Mouse (Mus musculus): ENCODE data around the gene Hprt.

The Hprt gene

GRCm38 (mm10) chrX:53045187-53045903, 57.4 kb downstream of the Hprt start:
- no peak for DNase-seq

DNA sequence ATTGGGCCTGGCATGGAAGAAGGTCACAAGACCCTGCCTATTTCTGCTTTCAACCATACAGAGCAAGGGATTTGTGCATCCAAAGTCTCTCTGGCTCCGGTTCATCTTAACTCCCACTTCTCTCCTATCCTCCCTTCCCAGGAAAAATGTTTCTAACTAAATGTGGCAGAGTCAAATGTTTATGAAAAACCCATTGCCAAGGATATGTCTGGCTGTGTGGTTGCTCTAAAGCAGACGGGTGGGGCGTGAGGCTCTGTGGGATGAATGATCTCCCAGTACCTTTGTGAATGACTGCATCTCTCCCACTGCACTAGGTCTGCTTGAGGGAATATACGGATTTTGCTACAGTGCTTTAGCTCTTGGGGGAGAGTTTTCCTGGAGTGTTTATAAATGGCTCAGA, 58.1 kb downstream of the Hprt start:
- DNase-seq, result no peak

DNA sequence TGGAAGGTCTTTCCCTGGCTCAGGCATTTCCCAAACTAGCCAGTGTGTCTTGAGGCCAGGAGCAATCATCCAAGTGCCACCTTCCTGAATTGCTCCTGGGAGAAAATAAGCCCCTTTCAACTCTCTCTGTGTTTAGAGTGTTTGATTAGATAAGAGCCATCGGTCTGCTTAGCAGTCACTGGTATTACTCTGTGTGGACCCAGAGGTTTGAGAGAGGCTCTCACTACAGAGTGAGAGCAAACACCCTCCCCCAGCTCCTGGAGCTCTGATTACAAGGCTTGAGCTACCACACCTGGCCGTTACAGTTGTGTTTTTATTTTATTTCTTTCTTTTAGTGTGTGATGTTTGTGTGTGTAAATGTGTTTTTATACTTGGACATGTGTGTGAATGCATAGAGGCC, 59.0 kb downstream of the Hprt start:
- DNase-seq, result no peak

DNA sequence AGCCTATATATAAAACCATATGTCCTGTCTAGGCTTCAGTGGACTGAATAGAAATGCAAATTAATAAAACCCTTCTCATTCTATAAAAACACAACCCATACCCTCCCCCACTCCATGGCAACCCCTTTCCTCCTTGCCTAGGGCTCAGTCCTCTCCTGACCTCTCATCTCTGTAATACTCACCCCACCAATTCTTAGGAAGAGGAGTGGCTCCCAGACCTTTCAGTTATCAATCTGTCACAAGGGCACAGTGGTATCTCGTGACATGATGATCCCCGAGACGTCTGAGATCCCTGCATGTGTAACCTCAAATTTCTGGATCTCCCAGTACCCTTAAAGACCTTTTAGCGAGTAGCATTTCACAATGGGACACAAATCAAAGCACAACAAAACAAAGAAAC, 61.3 kb downstream of the Hprt start:
- DNase-seq, result no peak

DNA sequence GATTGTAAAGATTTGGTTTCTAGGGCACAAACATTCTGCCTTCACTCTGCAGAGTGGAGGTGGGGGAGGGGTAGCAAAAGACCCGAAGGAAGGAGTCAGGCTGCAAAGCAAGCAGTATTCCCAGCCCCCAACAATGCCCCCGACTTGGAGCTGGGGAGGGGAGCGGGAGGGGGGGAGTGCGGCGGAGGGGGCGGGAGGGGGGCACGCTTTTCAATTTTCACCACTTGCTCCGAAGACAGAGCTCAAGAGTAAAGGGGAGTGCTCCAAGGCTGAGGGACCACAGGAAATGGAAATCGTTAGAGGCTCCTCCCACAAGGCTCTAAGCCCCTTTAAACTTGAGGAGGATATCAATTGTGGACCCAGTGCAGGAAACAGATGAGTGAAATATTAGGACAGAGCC, 62.4 kb downstream of the Hprt start:
- DNase-seq, result no peak

- no peak for DNase-seq
Observed at GRCm38 (mm10) chrX:53052652-53053500, 64.9 kb downstream of the Hprt start.

DNA sequence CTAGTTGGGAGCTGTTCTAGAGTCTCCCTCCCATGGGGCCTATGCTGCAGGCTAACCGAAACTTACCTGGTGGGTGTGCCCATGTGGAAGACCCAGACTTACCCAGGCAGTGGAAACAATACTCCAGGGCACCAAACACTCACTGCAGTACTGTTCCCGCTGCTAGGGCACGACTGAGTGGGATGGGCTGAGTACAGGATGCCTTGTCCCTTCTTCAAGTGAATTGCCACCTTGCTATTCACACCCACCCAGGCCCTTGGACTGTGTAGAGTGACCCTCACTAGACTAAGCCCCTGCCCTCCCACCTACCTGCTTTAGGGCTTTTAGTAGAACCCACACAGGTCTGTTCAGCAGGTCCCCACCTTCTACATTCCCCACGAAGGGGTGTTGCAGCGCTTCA, 65.9 kb downstream of the Hprt start:
- DNase-seq, result no peak

GRCm38 (mm10) chrX:53055771-53056170, 67.8 kb downstream of the Hprt start:
- peak; percentile 14 to 29 for DNase-seq

DNA sequence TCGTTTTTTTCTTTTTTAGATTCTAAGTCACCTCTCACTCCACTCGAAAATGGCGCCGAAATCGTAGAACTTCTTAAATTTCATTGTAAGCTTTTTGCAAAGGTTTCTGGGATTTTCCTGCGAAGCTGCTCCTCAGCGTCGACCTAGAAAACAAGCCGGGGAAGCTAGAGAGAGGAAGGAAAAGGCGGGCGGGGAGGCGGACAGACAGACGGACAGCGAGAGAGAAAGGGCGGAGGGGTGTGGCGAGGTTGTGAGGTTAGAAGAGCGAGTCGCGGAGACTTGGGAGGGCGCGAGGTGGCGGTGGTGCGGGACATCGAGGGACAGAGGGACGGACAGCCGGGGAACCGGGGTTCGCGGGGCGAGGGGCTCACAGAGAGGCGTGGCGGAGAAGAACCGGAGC, 68.7 kb downstream of the Hprt start:
- peak; percentile 27 to 40 for DNase-seq

- peak; percentile 77 to 78 for DNase-seq
Observed at GRCm38 (mm10) chrX:53057054-53057759, 69.3 kb downstream of the Hprt start.

GRCm38 (mm10) chrX:53057760-53058090, 69.8 kb downstream of the Hprt start:
- no peak for DNase-seq

- peak; percentile 19 to 43 for DNase-seq
Observed at GRCm38 (mm10) chrX:53058459-53059280, 70.7 kb downstream of the Hprt start.

- peak in 1 of 2 experiments; percentile 13 for DNase-seq
Observed at GRCm38 (mm10) chrX:53059426-53060007, 71.6 kb downstream of the Hprt start.

- DNase-seq, result no peak
Observed at GRCm38 (mm10) chrX:53064406-53064805, 76.5 kb downstream of the Hprt start.
